Mouse (Mus musculus) limb, embryonic 10.5 days (tissue): ENCODE results near the gene Pik3cd. TPM values are rescaled to one million over a fixed set of nuclear protein-coding genes. Genes with fewer than 3 reads are reported as not detected.

ENCODE experiments used
- DNase-seq: peaks from one replicate; pipeline ENCODE4 v3.0.0-alpha.2; 2017; ENCODE audit warnings: low spot score
- H3K27ac ChIP-seq: fragments of 300-500 bp; sonication (generic); 2 replicates; pipeline ENCODE4 v1.5.1; 2016; ENCODE audit warnings: mild to moderate bottlenecking
- H3K27me3 ChIP-seq: fragments of 300-500 bp; sonication (generic); 2 replicates; pipeline ENCODE4 v1.6.1; 2016; ENCODE audit warnings: low read depth, mild to moderate bottlenecking; ENCODE audit not compliant: poor library complexity, severe bottlenecking
- H3K36me3 ChIP-seq: fragments of 300-500 bp; sonication (generic); 2 replicates; pipeline ENCODE4 v1.6.1; 2016; ENCODE audit warnings: mild to moderate bottlenecking, moderate library complexity
- H3K4me1 ChIP-seq: fragments of 300-500 bp; sonication (generic); 2 replicates; pipeline ENCODE4 v1.6.1; 2016
- H3K4me3 ChIP-seq: fragments of 300-500 bp; sonication (generic); 2 replicates; pipeline ENCODE4 v1.5.1; 2016; ENCODE audit warnings: mild to moderate bottlenecking, moderate library complexity
- H3K9me3 ChIP-seq: fragments of 300-500 bp; sonication (generic); replicated peaks from 2 replicates; pipeline ENCODE4 v1.6.1; 2016; ENCODE audit warnings: mild to moderate bottlenecking
- WGBS: fragments of 180-500 bp; shearing (Covaris S2); methylation state at CpG from one replicate; pipeline ENCODE4 v1.1.7; 2016; 5-methylcytosine and 5-hydroxymethylcytosine counted together
- polyA plus RNA-seq: library from polyadenylated mRNA; unstranded; fragments of >200 nt; fragmentation: Nextera tagmentation; extraction: Ambion mirVana; gene quantifications from 2 replicates; pipeline ENCODE4 v1.2.1, GENCODE M21; 2016

Gene Pik3cd
- polyA plus RNA-seq, 1 experiment from 2014 or later: 3.4 TPM

GRCm38 (mm10) chr4:149674814-149675377 lies 27.5 kb downstream of the Pik3cd start:
- Histone ChIP-seq H3K27me3 (peaks cover 33% of the 10 kb centered on the region), H3K36me3 (no peaks in the 10 kb centered on the region), H3K27ac (0 out of 2 replicates have a peak overlapping the region, but pooled peaks have one; percentile 69), H3K9me3 (no peaks in the 10 kb centered on the region), H3K4me1 (peaks cover 17% of the 10 kb centered on the region), H3K4me3 (peak overlapping the region; percentile 74)
- DNase-seq: no peak
- WGBS: 17% methylated on average over 8 of the region's 8 CpGs

- H3K9me3 ChIP-seq: no peaks in the 10 kb centered on the region
- no peaks in the 10 kb centered on the region for H3K36me3 ChIP-seq
- peaks cover 33% of the 10 kb centered on the region for H3K27me3 ChIP-seq
- peaks cover 17% of the 10 kb centered on the region for H3K4me1 ChIP-seq
- DNase-seq: no peak
- H3K27ac ChIP-seq: no peak overlapping the region
- H3K4me3 ChIP-seq: no peak overlapping the region
- 96% methylated on average over 5 of the region's 5 CpGs for WGBS
Observed at GRCm38 (mm10) chr4:149672747-149673146, 29.6 kb downstream of the Pik3cd start.

GRCm38 (mm10) chr4:149671175-149671574 lies 31.2 kb downstream of the Pik3cd start:
- no peak for DNase-seq
- H3K27me3 ChIP-seq: peaks cover 29% of the 10 kb centered on the region
- H3K9me3 ChIP-seq: no peaks in the 10 kb centered on the region
- H3K4me1 ChIP-seq: peaks cover 13% of the 10 kb centered on the region
- H3K4me3 ChIP-seq: no peak overlapping the region
- WGBS: 95% methylated on average over 6 of the region's 6 CpGs
- no peak overlapping the region for H3K27ac ChIP-seq
- H3K36me3 ChIP-seq: no peaks in the 10 kb centered on the region

GRCm38 (mm10) chr4:149665692-149666090 lies 36.7 kb downstream of the Pik3cd start:
- H3K36me3 ChIP-seq: no peaks in the 10 kb centered on the region
- H3K4me3 ChIP-seq: no peak overlapping the region
- 0 out of 2 replicates have a peak, but pooled peaks cover 3% of the 10 kb centered on the region for H3K4me1 ChIP-seq
- no peaks in the 10 kb centered on the region for H3K27me3 ChIP-seq
- H3K9me3 ChIP-seq: no peaks in the 10 kb centered on the region
- H3K27ac ChIP-seq: no peak overlapping the region
- DNase-seq: no peak
- 90% methylated on average over 6 of the region's 6 CpGs for WGBS

GRCm38 (mm10) chr4:149665016-149665691 lies 37.2 kb downstream of the Pik3cd start:
- Histone ChIP-seq H3K4me1 (0 out of 2 replicates have a peak, but pooled peaks cover 5% of the 10 kb centered on the region), H3K9me3 (no peaks in the 10 kb centered on the region), H3K27me3 (no peaks in the 10 kb centered on the region), H3K36me3 (no peaks in the 10 kb centered on the region), H3K27ac (no peak overlapping the region), H3K4me3 (no peak overlapping the region)
- DNase-seq: no peak
- 79% methylated on average over 6 of the region's 6 CpGs for WGBS

GRCm38 (mm10) chr4:149663849-149664503 lies 38.4 kb downstream of the Pik3cd start:
- WGBS: 86% methylated on average over 7 of the region's 7 CpGs
- no peak for DNase-seq
- H3K4me3 ChIP-seq: no peak overlapping the region
- H3K27ac ChIP-seq: no peak overlapping the region
- no peaks in the 10 kb centered on the region for H3K9me3 ChIP-seq
- no peaks in the 10 kb centered on the region for H3K27me3 ChIP-seq
- no peaks in the 10 kb centered on the region for H3K36me3 ChIP-seq
- H3K4me1 ChIP-seq: 0 out of 2 replicates have a peak, but pooled peaks cover 13% of the 10 kb centered on the region

- Histone ChIP-seq H3K27me3 (no peaks in the 10 kb centered on the region), H3K27ac (no peak overlapping the region), H3K36me3 (0 out of 2 replicates have a peak, but pooled peaks cover 4% of the 10 kb centered on the region), H3K4me1 (peaks cover 20% of the 10 kb centered on the region), H3K9me3 (no peaks in the 10 kb centered on the region), H3K4me3 (no peak overlapping the region)
- WGBS: 87% methylated on average over 14 of the region's 14 CpGs
- DNase-seq: no peak
Observed at GRCm38 (mm10) chr4:149661967-149662589, 40.3 kb downstream of the Pik3cd start.

GRCm38 (mm10) chr4:149660598-149660997 lies 41.8 kb downstream of the Pik3cd start:
- H3K27ac ChIP-seq: no peak overlapping the region
- H3K4me1 ChIP-seq: peaks cover 20% of the 10 kb centered on the region
- 89% methylated on average over 7 of the region's 7 CpGs for WGBS
- no peak for DNase-seq
- H3K36me3 ChIP-seq: 0 out of 2 replicates have a peak, but pooled peaks cover 6% of the 10 kb centered on the region
- no peaks in the 10 kb centered on the region for H3K27me3 ChIP-seq
- H3K4me3 ChIP-seq: no peak overlapping the region
- H3K9me3 ChIP-seq: no peaks in the 10 kb centered on the region

GRCm38 (mm10) chr4:149659495-149660116 lies 42.8 kb downstream of the Pik3cd start:
- Histone ChIP-seq H3K27me3 (no peaks in the 10 kb centered on the region), H3K27ac (no peak overlapping the region), H3K9me3 (no peaks in the 10 kb centered on the region), H3K4me3 (no peak overlapping the region), H3K36me3 (0 out of 2 replicates have a peak, but pooled peaks cover 6% of the 10 kb centered on the region), H3K4me1 (peaks cover 20% of the 10 kb centered on the region)
- no peak for DNase-seq
- 75% methylated on average over 25 of the region's 25 CpGs for WGBS

- Histone ChIP-seq H3K27ac (0 out of 2 replicates have a peak overlapping the region, but pooled peaks have one; percentile 22), H3K27me3 (no peaks in the 10 kb centered on the region), H3K4me3 (no peak overlapping the region), H3K9me3 (no peaks in the 10 kb centered on the region), H3K36me3 (peaks cover 15% of the 10 kb centered on the region; the same call in 1 of the 2 replicates), H3K4me1 (peaks cover 16% of the 10 kb centered on the region)
- 79% methylated on average over 11 of the region's 11 CpGs for WGBS
- no peak for DNase-seq
Observed at GRCm38 (mm10) chr4:149657858-149658416, 44.4 kb downstream of the Pik3cd start.

GRCm38 (mm10) chr4:149654232-149654631 lies 48.1 kb downstream of the Pik3cd start:
- Histone ChIP-seq H3K4me1 (peaks cover 7% of the 10 kb centered on the region), H3K27me3 (no peaks in the 10 kb centered on the region), H3K9me3 (no peaks in the 10 kb centered on the region), H3K36me3 (peaks cover 34% of the 10 kb centered on the region), H3K27ac (no peak overlapping the region), H3K4me3 (no peak overlapping the region)
- peak; percentile 49 for DNase-seq
- WGBS: 93% methylated on average over 4 of the region's 4 CpGs

- no peak overlapping the region for H3K4me3 ChIP-seq
- peaks cover 64% of the 10 kb centered on the region for H3K36me3 ChIP-seq
- H3K27me3 ChIP-seq: no peaks in the 10 kb centered on the region
- 72% methylated on average over 24 of the region's 24 CpGs for WGBS
- no peaks in the 10 kb centered on the region for H3K4me1 ChIP-seq
- H3K9me3 ChIP-seq: no peaks in the 10 kb centered on the region
- DNase-seq: peak; percentile 84
- no peak overlapping the region for H3K27ac ChIP-seq
Observed at GRCm38 (mm10) chr4:149650493-149651193, 51.7 kb downstream of the Pik3cd start.
